Mouse (Mus musculus): ENCODE measurements at regions not wholly inside any gene's neighbourhood (a gene's known extent, or its start where the extent isn't known, plus 50 kb on each side); places are given as distances from the start of the nearest gene placed in this dataset.

GRCm38 (mm10) chr6:67107517-67107916 is 70.3 kb upstream of the Gadd45a start:
- H3K9me3 ChIP-seq (replicated peaks; ENCODE audit: control insufficient read depth, low read length) = no peaks in the 10 kb centered on the region
- H3K36me3 ChIP-seq (ENCODE audit: control insufficient read depth, insufficient read depth, low read length) = no peaks in the 10 kb centered on the region
- no peak overlapping the region for H3K4me2 ChIP-seq
- H3K9ac ChIP-seq (ENCODE audit: low read depth, low read length) = no peak overlapping the region
- no peak for ATAC-seq (replicated peaks; ENCODE audit: insufficient number of reproducible peaks, low FRiP score, low TSS enrichment)
- peaks cover 7% of the 10 kb centered on the region for H3K27me3 ChIP-seq (ENCODE audit: control insufficient read depth, insufficient read depth, low read length)
- no peaks in the 10 kb centered on the region for H3K4me1 ChIP-seq (ENCODE audit: control insufficient read depth, insufficient read depth, low read length)
- 78% methylated on average over 4 of the region's 4 CpGs for WGBS (ENCODE audit: insufficient replicate concordance)
- no peak overlapping the region for H3K27ac ChIP-seq (ENCODE audit: low read depth, low read length)
- no peak overlapping the region for H3K4me3 ChIP-seq (ENCODE audit: low read depth, low read length)

- Histone ChIP-seq H3K4me2 (no peak overlapping the region), H3K9ac (ENCODE audit: low read depth, low read length) (no peak overlapping the region), H3K4me3 (ENCODE audit: low read depth, low read length) (no peak overlapping the region), H3K27ac (ENCODE audit: low read depth, low read length) (no peak overlapping the region), H3K36me3 (ENCODE audit: control insufficient read depth, insufficient read depth, low read length) (no peaks in the 10 kb centered on the region), H3K27me3 (ENCODE audit: control insufficient read depth, insufficient read depth, low read length) (peaks cover 2% of the 10 kb centered on the region; the same call in 1 of the 2 replicates), H3K9me3 (replicated peaks; ENCODE audit: control insufficient read depth, low read length) (no peaks in the 10 kb centered on the region), H3K4me1 (ENCODE audit: control insufficient read depth, insufficient read depth, low read length) (no peaks in the 10 kb centered on the region)
- ATAC-seq (replicated peaks; ENCODE audit: insufficient number of reproducible peaks, low FRiP score, low TSS enrichment) = no peak
- WGBS (ENCODE audit: insufficient replicate concordance) = 93% methylated on average over 2 of the region's 2 CpGs
These were observed 69.2 kb upstream of the Gadd45a start for GRCm38 (mm10) chr6:67106493-67106892.

GRCm38 (mm10) chr6:67105386-67105785 is 68.1 kb upstream of the Gadd45a start:
- H3K27me3 ChIP-seq (ENCODE audit: control insufficient read depth, insufficient read depth, low read length) = no peaks in the 10 kb centered on the region

DNA sequence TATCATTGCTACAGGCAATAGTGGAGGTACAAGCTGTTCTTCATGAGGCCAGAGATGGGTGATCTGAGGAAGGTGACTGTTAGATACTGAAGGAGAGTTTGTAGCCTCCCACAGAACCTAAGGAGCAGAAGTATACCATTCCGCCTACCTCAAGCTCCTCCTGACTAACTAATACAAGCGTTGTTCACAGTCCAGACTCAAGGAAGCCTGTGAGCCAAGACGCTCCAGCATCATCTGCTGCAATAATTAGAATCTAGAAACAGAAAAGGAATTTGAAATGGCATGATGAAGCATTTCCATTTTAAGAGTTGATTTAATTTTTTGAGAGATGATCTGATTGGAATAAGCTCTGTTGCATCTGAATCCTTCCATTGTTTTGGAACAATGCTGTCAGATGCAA is 66.9 kb upstream of the Gadd45a start:
- no peak overlapping the region for H3K9ac ChIP-seq (ENCODE audit: low read depth, low read length)
- no peak overlapping the region for H3K4me2 ChIP-seq
- no peaks in the 10 kb centered on the region for H3K36me3 ChIP-seq (ENCODE audit: control insufficient read depth, insufficient read depth, low read length)
- no peaks in the 10 kb centered on the region for H3K4me1 ChIP-seq (ENCODE audit: control insufficient read depth, insufficient read depth, low read length)
- no peak overlapping the region for H3K27ac ChIP-seq (ENCODE audit: low read depth, low read length)
- H3K9me3 ChIP-seq (replicated peaks; ENCODE audit: control insufficient read depth, low read length) = no peaks in the 10 kb centered on the region
- H3K4me3 ChIP-seq (ENCODE audit: low read depth, low read length) = no peak overlapping the region
- 83% methylated on average over 3 of the region's 3 CpGs for WGBS (ENCODE audit: insufficient replicate concordance)
- no peaks in the 10 kb centered on the region for H3K27me3 ChIP-seq (ENCODE audit: control insufficient read depth, insufficient read depth, low read length)
- no peak for ATAC-seq (replicated peaks; ENCODE audit: insufficient number of reproducible peaks, low FRiP score, low TSS enrichment)

More at GRCm38 (mm10) chr6:67105386-67105785, 68.1 kb upstream of the Gadd45a start:
- no peak for ATAC-seq (replicated peaks; ENCODE audit: insufficient number of reproducible peaks, low FRiP score, low TSS enrichment)
- H3K9ac ChIP-seq (ENCODE audit: low read depth, low read length) = no peak overlapping the region
- H3K36me3 ChIP-seq (ENCODE audit: control insufficient read depth, insufficient read depth, low read length) = no peaks in the 10 kb centered on the region
- H3K9me3 ChIP-seq (replicated peaks; ENCODE audit: control insufficient read depth, low read length) = no peaks in the 10 kb centered on the region
- no peak overlapping the region for H3K4me3 ChIP-seq (ENCODE audit: low read depth, low read length)
- no peaks in the 10 kb centered on the region for H3K4me1 ChIP-seq (ENCODE audit: control insufficient read depth, insufficient read depth, low read length)
- 8% methylated on average over 4 of the region's 4 CpGs for WGBS (ENCODE audit: insufficient replicate concordance)
- H3K27ac ChIP-seq (ENCODE audit: low read depth, low read length) = no peak overlapping the region
- no peak overlapping the region for H3K4me2 ChIP-seq

DNA sequence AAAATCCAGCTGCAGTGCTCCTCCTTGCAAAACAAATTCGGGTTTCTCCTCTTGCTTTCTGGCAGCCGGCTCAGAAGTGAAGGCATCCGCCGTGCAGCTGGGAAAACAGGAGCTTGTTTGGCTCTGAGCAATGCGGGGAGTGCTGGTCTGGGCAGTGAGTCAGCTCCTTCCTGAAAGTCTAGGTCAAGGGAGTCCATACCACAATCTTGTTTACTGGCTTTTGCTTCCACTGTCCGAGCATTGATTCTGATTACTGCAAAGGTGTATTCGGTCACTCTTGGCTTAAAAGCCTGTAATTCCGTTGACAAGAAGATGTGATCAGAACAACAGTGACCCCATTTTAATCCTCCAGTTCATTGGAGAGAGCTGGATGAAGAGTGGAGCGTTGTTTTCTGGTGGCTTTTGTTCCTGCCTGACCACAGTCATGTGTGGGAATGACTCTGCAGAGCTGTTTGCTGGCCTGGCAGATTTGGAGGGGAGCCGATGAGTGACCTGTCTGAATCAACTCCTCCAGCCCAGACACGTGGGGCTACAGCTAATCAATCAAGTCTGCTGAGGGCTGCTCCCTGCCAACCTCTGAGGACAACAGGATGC is 65.4 kb upstream of the Gadd45a start:
- H3K27me3 ChIP-seq (ENCODE audit: control insufficient read depth, insufficient read depth, low read length) = no peaks in the 10 kb centered on the region
- no peak overlapping the region for H3K4me3 ChIP-seq (ENCODE audit: low read depth, low read length)
- H3K9ac ChIP-seq (ENCODE audit: low read depth, low read length) = no peak overlapping the region
- no peak overlapping the region for H3K27ac ChIP-seq (ENCODE audit: low read depth, low read length)
- H3K4me2 ChIP-seq = no peak overlapping the region
- peak; percentile 49; the same call in 1 of the 2 replicates for ATAC-seq (replicated peaks; ENCODE audit: insufficient number of reproducible peaks, low FRiP score, low TSS enrichment)
- H3K9me3 ChIP-seq (replicated peaks; ENCODE audit: control insufficient read depth, low read length) = no peaks in the 10 kb centered on the region
- no peaks in the 10 kb centered on the region for H3K4me1 ChIP-seq (ENCODE audit: control insufficient read depth, insufficient read depth, low read length)
- H3K36me3 ChIP-seq (ENCODE audit: control insufficient read depth, insufficient read depth, low read length) = no peaks in the 10 kb centered on the region
- WGBS (ENCODE audit: insufficient replicate concordance) = 38% methylated on average over 11 of the region's 11 CpGs

- Histone ChIP-seq H3K9ac (ENCODE audit: low read depth, low read length) (no peak overlapping the region), H3K4me2 (no peak overlapping the region), H3K27ac (ENCODE audit: low read depth, low read length) (no peak overlapping the region), H3K27me3 (ENCODE audit: control insufficient read depth, insufficient read depth, low read length) (no peaks in the 10 kb centered on the region), H3K4me1 (ENCODE audit: control insufficient read depth, insufficient read depth, low read length) (no peaks in the 10 kb centered on the region), H3K4me3 (ENCODE audit: low read depth, low read length) (no peak overlapping the region), H3K9me3 (replicated peaks; ENCODE audit: control insufficient read depth, low read length) (no peaks in the 10 kb centered on the region), H3K36me3 (ENCODE audit: control insufficient read depth, insufficient read depth, low read length) (no peaks in the 10 kb centered on the region)
- 78% methylated on average over 4 of the region's 4 CpGs for WGBS (ENCODE audit: insufficient replicate concordance)
- 0 out of 2 replicates have a peak, but pooled peaks have one; percentile 26 for ATAC-seq (replicated peaks; ENCODE audit: insufficient number of reproducible peaks, low FRiP score, low TSS enrichment)
These were observed 64.8 kb upstream of the Gadd45a start for GRCm38 (mm10) chr6:67102014-67102413.

DNA sequence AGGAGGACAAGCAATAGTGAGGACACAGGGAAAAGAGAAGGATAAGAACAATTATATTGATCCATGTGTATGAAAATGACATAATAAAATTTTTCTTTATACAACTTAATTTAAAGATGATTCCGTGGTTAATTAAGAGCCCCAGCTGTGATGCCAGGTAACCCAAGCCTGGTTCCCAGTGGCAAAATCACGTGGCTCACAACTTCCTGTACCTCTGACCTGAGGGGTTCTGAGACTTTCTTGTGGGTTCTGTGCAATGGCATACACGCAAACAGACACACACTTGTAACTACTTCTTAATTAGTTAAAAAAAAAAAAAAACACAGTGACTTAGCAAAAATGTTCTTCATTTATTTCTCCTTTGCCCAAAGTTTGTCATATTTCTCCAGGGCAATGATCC is 57.2 kb upstream of the Gadd45a start:
- Histone ChIP-seq H3K27me3 (ENCODE audit: control insufficient read depth, insufficient read depth, low read length) (no peaks in the 10 kb centered on the region), H3K27ac (ENCODE audit: low read depth, low read length) (no peak overlapping the region), H3K4me1 (ENCODE audit: control insufficient read depth, insufficient read depth, low read length) (no peaks in the 10 kb centered on the region), H3K9ac (ENCODE audit: low read depth, low read length) (no peak overlapping the region), H3K4me2 (no peak overlapping the region), H3K4me3 (ENCODE audit: low read depth, low read length) (no peak overlapping the region), H3K36me3 (ENCODE audit: control insufficient read depth, insufficient read depth, low read length) (no peaks in the 10 kb centered on the region), H3K9me3 (replicated peaks; ENCODE audit: control insufficient read depth, low read length) (no peaks in the 10 kb centered on the region)
- 72% methylated on average over 3 of the region's 3 CpGs for WGBS (ENCODE audit: insufficient replicate concordance)
- ATAC-seq (replicated peaks; ENCODE audit: insufficient number of reproducible peaks, low FRiP score, low TSS enrichment) = no peak

DNA sequence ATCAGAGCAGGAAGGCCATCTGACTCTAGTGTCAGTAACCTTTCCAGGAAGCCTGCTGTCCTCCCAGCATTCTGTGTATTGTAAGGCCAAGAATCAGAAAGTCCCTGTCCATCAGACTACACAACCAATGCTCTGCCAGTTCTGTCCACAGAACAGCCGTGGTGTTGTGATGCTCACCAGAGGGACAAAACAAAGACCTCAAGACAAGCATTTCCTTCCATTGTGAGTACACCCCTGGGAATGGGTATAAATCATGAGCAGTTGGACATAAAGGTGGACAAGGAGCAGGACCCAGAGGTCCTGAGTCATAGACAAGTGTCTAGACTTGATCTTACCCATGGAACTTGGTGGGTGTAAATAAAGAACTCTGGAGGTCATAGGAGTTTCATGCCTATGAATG is 55.9 kb upstream of the Gadd45a start:
- no peak for ATAC-seq (replicated peaks; ENCODE audit: insufficient number of reproducible peaks, low FRiP score, low TSS enrichment)

GRCm38 (mm10) chr6:67090150-67090549 is 52.9 kb upstream of the Gadd45a start:
- 82% methylated on average over 4 of the region's 4 CpGs for WGBS (ENCODE audit: insufficient replicate concordance)
- Histone ChIP-seq H3K27me3 (ENCODE audit: control insufficient read depth, insufficient read depth, low read length) (no peaks in the 10 kb centered on the region), H3K27ac (ENCODE audit: low read depth, low read length) (no peak overlapping the region), H3K9me3 (replicated peaks; ENCODE audit: control insufficient read depth, low read length) (no peaks in the 10 kb centered on the region), H3K9ac (ENCODE audit: low read depth, low read length) (no peak overlapping the region), H3K4me3 (ENCODE audit: low read depth, low read length) (no peak overlapping the region), H3K36me3 (ENCODE audit: control insufficient read depth, insufficient read depth, low read length) (no peaks in the 10 kb centered on the region), H3K4me2 (no peak overlapping the region), H3K4me1 (ENCODE audit: control insufficient read depth, insufficient read depth, low read length) (no peaks in the 10 kb centered on the region)
- no peak for ATAC-seq (replicated peaks; ENCODE audit: insufficient number of reproducible peaks, low FRiP score, low TSS enrichment)

More for the DNA sequence above, 55.9 kb upstream of the Gadd45a start:
- Histone ChIP-seq H3K27ac (ENCODE audit: low read depth, low read length) (no peak overlapping the region), H3K4me2 (no peak overlapping the region), H3K9me3 (replicated peaks; ENCODE audit: control insufficient read depth, low read length) (no peaks in the 10 kb centered on the region), H3K27me3 (ENCODE audit: control insufficient read depth, insufficient read depth, low read length) (no peaks in the 10 kb centered on the region), H3K4me3 (ENCODE audit: low read depth, low read length) (no peak overlapping the region), H3K4me1 (ENCODE audit: control insufficient read depth, insufficient read depth, low read length) (no peaks in the 10 kb centered on the region), H3K36me3 (ENCODE audit: control insufficient read depth, insufficient read depth, low read length) (no peaks in the 10 kb centered on the region), H3K9ac (ENCODE audit: low read depth, low read length) (no peak overlapping the region)
- WGBS (ENCODE audit: insufficient replicate concordance) = 73% methylated on average over 1 of the region's 1 CpGs

Data from heart, embryonic 11.5 days (tissue).